Mouse (Mus musculus) lung, adult 2 months (tissue): ENCODE measurements at regions not wholly inside any gene's neighbourhood (a gene's known extent, or its start where the extent isn't known, plus 50 kb on each side); places are given as distances from the start of the nearest gene placed in this dataset.

Experiments
- DNase-seq: peaks from one replicate; pipeline ENCODE4 v3.0.0; 2022
- H3K4me1 ChIP-seq: fragments of 200-500 bp; 2 replicates; pipeline ENCODE4 v1.6.1; 2011; ENCODE audit warnings: low read length; ENCODE audit not compliant: control insufficient read depth, insufficient read depth
- H3K4me3 ChIP-seq: fragments of 200-500 bp; replicated peaks from 2 replicates; pipeline ENCODE3; 2011; ENCODE audit warnings: low read depth, mild to moderate bottlenecking, control low read depth, low read length; ENCODE audit errors: extremely low read depth
- CTCF ChIP-seq: fragments of 200-500 bp; IDR thresholded peaks from 2 replicates; pipeline ENCODE4 v1.5.1; 2011; ENCODE audit warnings: mild to moderate bottlenecking, low read length, control low read depth; ENCODE audit not compliant: insufficient read depth
- POLR2A ChIP-seq: fragments of 200-500 bp; IDR thresholded peaks from 2 replicates; pipeline ENCODE4 v1.6.1; 2011; ENCODE audit warnings: low read depth, mild to moderate bottlenecking, control low read depth, low read length, borderline replicate concordance; ENCODE audit errors: extremely low read depth
- WGBS: fragments of 180-500 bp; shearing (Covaris S2); methylation state at CpG from one replicate; pipeline ENCODE4 v1.1.7; 2018; 5-methylcytosine and 5-hydroxymethylcytosine counted together

GRCm38 (mm10) chr10:118796512-118796911, 73.5 kb downstream of the Dyrk2 start:
- TF ChIP-seq POLR2A = no peak
- TF ChIP-seq CTCF = no peak
- Histone ChIP-seq H3K4me1 (no peaks in the 10 kb centered on the region), H3K4me3 (no peak overlapping the region)
- WGBS = 29% methylated on average over 7 of the region's 7 CpGs
- DNase-seq = no peak

- TF ChIP-seq POLR2A (no peak), CTCF (no peak)
- DNase-seq = no peak
- 59% methylated on average over 5 of the region's 5 CpGs for WGBS
- Histone ChIP-seq H3K4me3 (no peak overlapping the region), H3K4me1 (no peaks in the 10 kb centered on the region)
Observed at GRCm38 (mm10) chr10:118797256-118797655, 72.8 kb downstream of the Dyrk2 start.

- TF ChIP-seq CTCF (no peak), POLR2A (no peak)
- no peak for DNase-seq
- H3K4me1 ChIP-seq = 0 out of 2 replicates have a peak, but pooled peaks cover 4% of the 10 kb centered on the region
- H3K4me3 ChIP-seq = no peak overlapping the region
- WGBS = 77% methylated on average over 8 of the region's 8 CpGs
Observed at GRCm38 (mm10) chr10:118799767-118800166, 70.2 kb downstream of the Dyrk2 start.

- Histone ChIP-seq H3K4me3 (no peak overlapping the region), H3K4me1 (0 out of 2 replicates have a peak, but pooled peaks cover 5% of the 10 kb centered on the region)
- no peak for DNase-seq
- 78% methylated on average over 20 of the region's 20 CpGs for WGBS
- TF ChIP-seq POLR2A = no peak
- no peak for TF ChIP-seq CTCF
Observed at GRCm38 (mm10) chr10:118803922-118804557, 66.0 kb downstream of the Dyrk2 start.

GRCm38 (mm10) chr10:118804574-118804973, 65.4 kb downstream of the Dyrk2 start:
- H3K4me1 ChIP-seq = 0 out of 2 replicates have a peak, but pooled peaks cover 5% of the 10 kb centered on the region
- TF ChIP-seq POLR2A = no peak
- no peak for TF ChIP-seq CTCF
- H3K4me3 ChIP-seq = no peak overlapping the region
- 12% methylated on average over 5 of the region's 5 CpGs for WGBS
- peak; percentile 8 for DNase-seq
